Mouse (Mus musculus) liver, embryonic 14.5 days (tissue): Measurements from ENCODE around the gene Bin2. TPM values are rescaled to one million over a fixed set of nuclear protein-coding genes. Genes with fewer than 3 reads are reported as not detected.

Source experiments
- ATAC-seq: fragments of 200-750 bp; cut with Nextera tagmentation; 2 replicates; pipeline ENCODE4 v1.8.0; 2017; ENCODE audit warnings: moderate number of reproducible peaks, mild to moderate bottlenecking, moderate library complexity; ENCODE audit not compliant: insufficient read depth
- DNase-seq, 3 experiments: peaks; one replicate each; pipeline ENCODE4 v3.0.0-alpha.2; 2012 to 2013; ENCODE audit warnings: low read depth in 3 of 3, low spot score in 3 of 3
- H3K27ac ChIP-seq: fragments of 300-500 bp; sonication (generic); 2 replicates; pipeline ENCODE4 v1.5.1; 2014; ENCODE audit warnings: moderate library complexity, mild to moderate bottlenecking, control low read depth, inconsistent platforms
- H3K27me3 ChIP-seq: fragments of 300-500 bp; sonication (generic); 2 replicates; pipeline ENCODE4 v1.6.1; 2014; ENCODE audit warnings: mild to moderate bottlenecking, low read length, moderate library complexity; ENCODE audit not compliant: control insufficient read depth, insufficient read depth
- H3K36me3 ChIP-seq: fragments of 300-500 bp; sonication (generic); replicated peaks from 2 replicates; pipeline ENCODE4 v1.6.1; 2014; ENCODE audit warnings: low read depth; ENCODE audit not compliant: control insufficient read depth, insufficient read depth
- H3K4me1 ChIP-seq, 2 experiments: fragments of 200-500 bp in 1 of 2; fragments of 300-500 bp in 1 of 2; sonication (generic) in 1 of 2; replicated peaks; 2 replicates each; pipeline ENCODE4 v1.6.1; 2012 to 2014; ENCODE audit warnings: antibody characterized with exemption in 1 of 2, inconsistent platforms in 1 of 2, low read length in 1 of 2; ENCODE audit not compliant: control insufficient read depth in 2 of 2, insufficient read depth in 2 of 2
- H3K4me2 ChIP-seq: fragments of 300-500 bp; sonication (generic); 2 replicates; pipeline ENCODE4 v1.6.1; 2014; ENCODE audit warnings: low read depth, mild to moderate bottlenecking, control low read depth, moderate library complexity
- H3K4me3 ChIP-seq, 2 experiments: fragments of 200-500 bp in 1 of 2; fragments of 300-500 bp in 1 of 2; sonication (generic) in 1 of 2; 2 replicates each; pipeline ENCODE4 v1.5.1; 2012 to 2014; ENCODE audit warnings: low read depth in 2 of 2, low read length in 2 of 2, mild to moderate bottlenecking in 2 of 2, control low read depth in 1 of 2, inconsistent platforms in 1 of 2, moderate library complexity in 1 of 2; ENCODE audit not compliant: insufficient read depth in 1 of 2
- H3K9ac ChIP-seq: fragments of 300-500 bp; sonication (generic); replicated peaks from 2 replicates; pipeline ENCODE4 v1.6.1; 2014; ENCODE audit warnings: mild to moderate bottlenecking, control low read depth, moderate library complexity
- H3K9me3 ChIP-seq: fragments of 300-500 bp; sonication (generic); 2 replicates; pipeline ENCODE4 v1.6.1; 2016; ENCODE audit warnings: low read length, mixed read lengths; ENCODE audit not compliant: control insufficient read depth
- CTCF ChIP-seq: IDR thresholded peaks from 2 replicates; pipeline ENCODE4 v1.5.1; 2016; ENCODE audit warnings: antibody characterized with exemption, low read depth, control low read depth
- EP300 ChIP-seq: IDR thresholded peaks from 2 replicates; pipeline ENCODE4 v1.6.1; 2016; ENCODE audit warnings: antibody characterized with exemption, low read depth
- WGBS: fragments of 180-500 bp; shearing (Covaris S2); extraction: QIAGEN DNeasy Blood & Tissue Kit; methylation state at CpG from one replicate; pipeline ENCODE4 v1.1.7; 2014; ENCODE audit not compliant: insufficient replicate concordance; 5-methylcytosine and 5-hydroxymethylcytosine counted together
- polyA plus RNA-seq, 2 experiments: library from polyadenylated mRNA; depleted of rRNA in 1 of 2; stranded (reverse) in 1 of 2; unstranded in 1 of 2; fragments of >200 nt; fragmentation: Nextera tagmentation in 1 of 2; extraction: Ambion mirVana in 1 of 2; gene quantifications; 2 replicates each; pipeline versions ENCODE4 v1.2.1 to v1.2.3; 2012 to 2014

Bin2 gene
- polyA plus RNA-seq, 2 experiments: 12.7 to 17.5 TPM

DNA sequence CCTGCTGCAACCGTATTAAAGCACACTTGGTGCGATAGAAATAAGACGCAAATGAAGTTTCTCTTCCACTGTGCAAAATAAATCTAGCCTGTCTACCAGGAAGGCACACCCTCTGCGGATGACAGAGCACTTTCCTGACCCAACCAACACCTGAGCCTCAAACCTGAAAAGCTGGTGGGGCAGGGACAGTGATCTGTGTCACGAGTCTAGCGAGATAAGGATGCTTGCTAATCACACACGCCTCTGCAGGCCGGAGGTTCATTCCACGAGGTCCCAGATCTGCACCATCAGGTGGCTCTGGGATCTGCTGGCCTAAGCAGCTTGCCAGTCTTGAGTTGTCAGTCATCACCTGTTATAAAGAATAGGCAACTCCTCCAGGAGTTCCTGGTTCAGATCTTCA is 17.7 kb downstream of the Bin2 start:
- Histone ChIP-seq H3K27ac (no peak overlapping the region), H3K9ac (no peak overlapping the region), H3K4me3 (no peak overlapping the region), H3K27me3 (no peaks in the 10 kb centered on the region), H3K9me3 (no peaks in the 10 kb centered on the region), H3K36me3 (no peaks in the 10 kb centered on the region), H3K4me2 (no peak overlapping the region), H3K4me1 (no peaks in the 10 kb centered on the region)
- TF ChIP-seq CTCF: no peak
- TF ChIP-seq EP300: no peak
- WGBS: 50% methylated on average over 9 of the region's 9 CpGs
- DNase-seq: no peak
- ATAC-seq: peak; percentile 35; the same call in 1 of the 2 replicates

DNA sequence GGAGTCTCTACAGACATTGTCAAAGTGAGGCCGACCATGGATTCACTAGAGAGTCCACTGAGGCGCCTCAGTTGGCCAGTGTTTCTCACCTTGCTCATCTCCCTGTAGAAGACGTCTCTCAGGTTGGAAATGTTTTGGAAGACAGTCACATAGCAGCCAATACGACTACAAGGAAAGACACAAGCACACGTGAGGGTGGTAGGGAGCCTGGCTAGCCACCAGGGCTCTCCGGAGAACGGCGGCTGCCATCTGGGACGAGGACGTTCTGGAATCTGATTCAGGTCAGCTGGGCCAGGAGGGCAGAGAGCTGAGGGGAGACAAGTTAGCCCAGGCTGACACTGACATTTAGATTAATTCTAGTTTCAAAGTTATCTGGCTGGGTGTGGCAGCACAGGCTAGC is 19.2 kb downstream of the Bin2 start:
- no peak for TF ChIP-seq EP300
- no peak for TF ChIP-seq CTCF
- Histone ChIP-seq H3K4me2 (no peak overlapping the region), H3K9ac (no peak overlapping the region), H3K9me3 (no peaks in the 10 kb centered on the region), H3K4me1 (no peaks in the 10 kb centered on the region), H3K36me3 (no peaks in the 10 kb centered on the region), H3K27ac (no peak overlapping the region), H3K27me3 (no peaks in the 10 kb centered on the region), H3K4me3 (no peak overlapping the region)
- DNase-seq (no peak), ATAC-seq (no peak)
- WGBS: 85% methylated on average over 10 of the region's 10 CpGs

DNA sequence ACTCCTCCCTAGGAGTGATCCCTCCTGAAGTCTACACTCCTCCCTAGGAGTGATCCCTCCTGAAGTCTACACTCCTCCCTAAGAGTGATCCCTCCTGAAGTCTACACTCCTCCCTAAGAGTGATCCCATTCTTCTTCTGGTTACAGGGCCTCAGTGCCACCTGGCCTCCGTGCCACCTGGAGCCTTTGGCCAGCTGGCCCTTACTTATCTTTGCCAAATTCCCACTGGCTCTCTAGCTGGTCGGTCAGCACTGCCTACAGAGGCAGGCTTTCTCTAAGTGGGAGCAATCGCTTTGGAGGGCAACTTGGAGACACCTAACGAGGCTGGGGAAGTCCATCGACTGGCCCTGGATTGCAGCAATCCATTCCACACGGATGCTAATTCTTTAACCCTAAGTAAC is 23.2 kb downstream of the Bin2 start:
- no peaks in the 10 kb centered on the region for H3K27me3 ChIP-seq
- no peaks in the 10 kb centered on the region for H3K36me3 ChIP-seq
- DNase-seq: no peak
- no peak overlapping the region for H3K4me3 ChIP-seq
- TF ChIP-seq CTCF: no peak
- TF ChIP-seq EP300: no peak
- H3K9ac ChIP-seq: no peak overlapping the region
- H3K27ac ChIP-seq: no peak overlapping the region
- H3K9me3 ChIP-seq: no peaks in the 10 kb centered on the region
- 73% methylated on average over 6 of the region's 6 CpGs for WGBS
- no peak overlapping the region for H3K4me2 ChIP-seq
- no peak for ATAC-seq
- H3K4me1 ChIP-seq: no peaks in the 10 kb centered on the region

DNA sequence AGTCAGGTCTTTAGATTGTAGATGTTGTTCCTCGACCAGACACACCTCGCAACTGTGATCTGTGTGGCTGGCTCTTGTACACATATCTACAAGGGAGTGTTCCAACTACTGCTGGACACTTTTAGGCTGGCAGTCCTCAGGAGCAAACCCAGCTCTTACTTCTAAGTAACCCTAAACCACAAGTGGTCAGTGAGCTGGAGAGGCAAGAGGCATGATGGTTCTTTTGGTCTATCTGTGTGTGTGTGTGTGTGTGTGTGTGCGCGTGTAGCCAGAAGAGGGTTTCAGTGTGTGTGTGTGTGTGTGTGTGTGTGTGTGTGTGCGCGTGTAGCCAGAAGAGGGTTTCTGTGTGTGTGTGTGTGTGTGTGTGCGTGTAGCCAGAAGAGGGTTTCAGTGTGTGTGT is 26.9 kb downstream of the Bin2 start:
- Histone ChIP-seq H3K27ac (no peak overlapping the region), H3K9ac (no peak overlapping the region), H3K4me3 (no peak overlapping the region), H3K27me3 (peaks cover 10% of the 10 kb centered on the region), H3K4me1 (no peaks in the 10 kb centered on the region), H3K9me3 (no peaks in the 10 kb centered on the region), H3K36me3 (no peaks in the 10 kb centered on the region), H3K4me2 (no peak overlapping the region)
- ATAC-seq (no peak), DNase-seq (no peak)
- WGBS: 74% methylated on average over 7 of the region's 7 CpGs
- TF ChIP-seq CTCF (no peak), EP300 (no peak)

DNA sequence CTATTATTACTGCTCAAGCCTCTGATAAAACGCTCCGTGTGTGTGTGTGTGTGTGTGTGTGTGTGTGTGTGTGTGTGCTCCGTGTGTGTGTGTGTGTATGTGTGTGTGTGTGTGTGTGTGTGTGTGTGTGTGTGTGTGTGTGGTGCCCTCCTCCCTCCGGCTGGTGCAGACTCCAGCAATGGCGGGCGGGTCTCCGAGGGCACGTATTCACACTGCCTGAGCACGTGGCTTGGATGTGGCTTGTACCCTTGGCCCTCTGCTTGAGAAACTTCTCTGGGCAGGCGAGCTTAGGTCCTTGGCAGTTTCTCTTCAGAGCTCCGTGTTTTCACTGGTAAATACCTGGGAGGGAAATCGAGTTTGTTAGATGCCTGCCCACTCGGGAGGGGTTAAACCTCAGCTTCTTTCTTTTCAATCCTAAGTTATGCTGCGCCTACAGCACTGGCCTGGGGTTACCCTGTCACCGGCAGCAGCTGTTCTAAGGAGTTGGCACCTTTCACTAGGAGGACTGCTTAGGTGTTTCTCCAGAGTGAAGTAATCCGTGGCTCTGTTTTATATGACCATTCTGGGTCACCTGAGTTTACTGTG is 28.0 kb downstream of the Bin2 start:
- no peaks in the 10 kb centered on the region for H3K36me3 ChIP-seq
- H3K9ac ChIP-seq: no peak overlapping the region
- ATAC-seq (no peak), DNase-seq (no peak)
- H3K4me3 ChIP-seq: no peak overlapping the region
- 74% methylated on average over 15 of the region's 16 CpGs for WGBS
- H3K4me1 ChIP-seq: peaks cover 0 to 2% of the 10 kb centered on the region in 2 experiments; a peak in 1 of 4 replicates
- H3K9me3 ChIP-seq: no peaks in the 10 kb centered on the region
- H3K27ac ChIP-seq: no peak overlapping the region
- H3K4me2 ChIP-seq: no peak overlapping the region
- peaks cover 21% of the 10 kb centered on the region for H3K27me3 ChIP-seq
- TF ChIP-seq CTCF: no peak
- TF ChIP-seq EP300: no peak
